Mouse (Mus musculus): ENCODE data around the gene Fndc7. TPM values are rescaled to one million over a fixed set of nuclear protein-coding genes. Genes with fewer than 3 reads are reported as not detected.
"Not testable (repeated sequence)": the region's sequence is repeated elsewhere in the genome, so short reads cannot be mapped to it uniquely, and the experiment has no call there.

The Fndc7 gene
- total and polyA plus RNA-seq, 2 experiments from 2014 or later, result not detected

GRCm38 (mm10) chr3:108865129-108865528 lies 24.7 kb downstream of the Fndc7 start:
- no peaks in the 10 kb centered on the region for H3K36me3 ChIP-seq (ENCODE audit: insufficient read depth, low read length)
- DNase-seq (ENCODE audit: low spot score) (no peak), ATAC-seq (ENCODE audit: low FRiP score) (no peak)
- H3K4me3 ChIP-seq (ENCODE audit: low read depth, low read length), result no peak overlapping the region
- no peaks in the 10 kb centered on the region for H3K27me3 ChIP-seq (ENCODE audit: insufficient read depth, low read length)
- H3K9ac ChIP-seq (replicated peaks; ENCODE audit: low read length, poor library complexity, severe bottlenecking), result no peak overlapping the region
- TF ChIP-seq CTCF (IDR thresholded peaks at IDR 0.05), result no peak
- no peaks in the 10 kb centered on the region for H3K4me1 ChIP-seq (ENCODE audit: insufficient read depth, low read length)
- H3K27ac ChIP-seq (ENCODE audit: low read depth, low read length), result no peak overlapping the region
- H3K4me2 ChIP-seq (ENCODE audit: low read depth, low read length, poor library complexity, severe bottlenecking), result no peak overlapping the region
- no peaks in the 10 kb centered on the region for H3K9me3 ChIP-seq (ENCODE audit: low read length)
- 35% methylated on average over 3 of the region's 3 CpGs for WGBS

GRCm38 (mm10) chr3:108863091-108863490 lies 26.7 kb downstream of the Fndc7 start:
- no peak overlapping the region for H3K4me3 ChIP-seq (ENCODE audit: low read depth, low read length)
- DNase-seq (ENCODE audit: low spot score), result no peak
- H3K4me1 ChIP-seq (ENCODE audit: insufficient read depth, low read length), result no peaks in the 10 kb centered on the region
- WGBS, result 83% methylated on average over 10 of the region's 10 CpGs
- H3K27ac ChIP-seq (ENCODE audit: low read depth, low read length), result no peak overlapping the region
- H3K9ac ChIP-seq (replicated peaks; ENCODE audit: low read length, poor library complexity, severe bottlenecking), result no peak overlapping the region
- ATAC-seq (ENCODE audit: low FRiP score), result no peak
- no peaks in the 10 kb centered on the region for H3K9me3 ChIP-seq (ENCODE audit: low read length)
- no peaks in the 10 kb centered on the region for H3K36me3 ChIP-seq (ENCODE audit: insufficient read depth, low read length)
- H3K4me2 ChIP-seq (ENCODE audit: low read depth, low read length, poor library complexity, severe bottlenecking), result no peak overlapping the region
- no peaks in the 10 kb centered on the region for H3K27me3 ChIP-seq (ENCODE audit: insufficient read depth, low read length)
- no peak for TF ChIP-seq CTCF (IDR thresholded peaks at IDR 0.05)

GRCm38 (mm10) chr3:108862282-108862681 lies 27.5 kb downstream of the Fndc7 start:
- not testable (repeated sequence) for H3K9me3 ChIP-seq (ENCODE audit: low read length); H3K27me3 ChIP-seq (ENCODE audit: insufficient read depth, low read length); ATAC-seq (ENCODE audit: low FRiP score); H3K27ac ChIP-seq (ENCODE audit: low read depth, low read length); H3K4me2 ChIP-seq (ENCODE audit: low read depth, low read length, poor library complexity, severe bottlenecking); H3K36me3 ChIP-seq (ENCODE audit: insufficient read depth, low read length); DNase-seq (ENCODE audit: low spot score); H3K4me3 ChIP-seq (ENCODE audit: low read depth, low read length); H3K9ac ChIP-seq (replicated peaks; ENCODE audit: low read length, poor library complexity, severe bottlenecking); H3K4me1 ChIP-seq (ENCODE audit: insufficient read depth, low read length)
- WGBS, result 91% methylated on average over 4 of the region's 4 CpGs

- Histone ChIP-seq H3K9me3 (ENCODE audit: low read length) (no peaks in the 10 kb centered on the region), H3K4me2 (ENCODE audit: low read depth, low read length, poor library complexity, severe bottlenecking) (no peak overlapping the region), H3K27me3 (ENCODE audit: insufficient read depth, low read length) (no peaks in the 10 kb centered on the region), H3K9ac (replicated peaks; ENCODE audit: low read length, poor library complexity, severe bottlenecking) (no peak overlapping the region), H3K36me3 (ENCODE audit: insufficient read depth, low read length) (no peaks in the 10 kb centered on the region), H3K4me1 (ENCODE audit: insufficient read depth, low read length) (no peaks in the 10 kb centered on the region), H3K4me3 (ENCODE audit: low read depth, low read length) (no peak overlapping the region), H3K27ac (ENCODE audit: low read depth, low read length) (no peak overlapping the region)
- 55% methylated on average over 2 of the region's 2 CpGs for WGBS
- DNase-seq (ENCODE audit: low spot score) (no peak), ATAC-seq (ENCODE audit: low FRiP score) (no peak)
- TF ChIP-seq CTCF (IDR thresholded peaks at IDR 0.05), result no peak
These were observed 29.0 kb downstream of the Fndc7 start for GRCm38 (mm10) chr3:108860786-108861185.

- H3K4me2 ChIP-seq (ENCODE audit: low read depth, low read length, poor library complexity, severe bottlenecking), result no peak overlapping the region
- peak overlapping the region; percentile 58 for H3K27ac ChIP-seq (ENCODE audit: low read depth, low read length)
- WGBS, result 16% methylated on average over 7 of the region's 7 CpGs
These were observed 31.5 kb downstream of the Fndc7 start for GRCm38 (mm10) chr3:108858231-108858770.

GRCm38 (mm10) chr3:108857714-108858113 lies 32.1 kb downstream of the Fndc7 start:
- H3K4me2 ChIP-seq (ENCODE audit: low read depth, low read length, poor library complexity, severe bottlenecking), result no peak overlapping the region
- H3K36me3 ChIP-seq (ENCODE audit: insufficient read depth, low read length), result no peaks in the 10 kb centered on the region
- DNase-seq (ENCODE audit: low spot score) (no peak), ATAC-seq (ENCODE audit: low FRiP score) (no peak)
- 67% methylated on average over 1 of the region's 1 CpGs for WGBS
- no peak overlapping the region for H3K9ac ChIP-seq (replicated peaks; ENCODE audit: low read length, poor library complexity, severe bottlenecking)
- H3K4me3 ChIP-seq (ENCODE audit: low read depth, low read length), result no peak overlapping the region
- TF ChIP-seq CTCF (IDR thresholded peaks at IDR 0.05), result no peak
- no peaks in the 10 kb centered on the region for H3K27me3 ChIP-seq (ENCODE audit: insufficient read depth, low read length)
- H3K9me3 ChIP-seq (ENCODE audit: low read length), result no peaks in the 10 kb centered on the region
- no peak overlapping the region for H3K27ac ChIP-seq (ENCODE audit: low read depth, low read length)
- H3K4me1 ChIP-seq (ENCODE audit: insufficient read depth, low read length), result peaks cover 2% of the 10 kb centered on the region; the same call in 1 of the 2 replicates

More at GRCm38 (mm10) chr3:108858231-108858770, 31.5 kb downstream of the Fndc7 start:
- no peaks in the 10 kb centered on the region for H3K27me3 ChIP-seq (ENCODE audit: insufficient read depth, low read length)
- no peaks in the 10 kb centered on the region for H3K9me3 ChIP-seq (ENCODE audit: low read length)
- peaks cover 2% of the 10 kb centered on the region; the same call in 1 of the 2 replicates for H3K4me1 ChIP-seq (ENCODE audit: insufficient read depth, low read length)
- DNase-seq (ENCODE audit: low spot score), result peak; percentile 77
- H3K4me3 ChIP-seq (ENCODE audit: low read depth, low read length), result no peak overlapping the region
- H3K36me3 ChIP-seq (ENCODE audit: insufficient read depth, low read length), result no peaks in the 10 kb centered on the region
- ATAC-seq (ENCODE audit: low FRiP score), result peak; percentile 65
- H3K9ac ChIP-seq (replicated peaks; ENCODE audit: low read length, poor library complexity, severe bottlenecking), result no peak overlapping the region
- peak; percentile 42 for TF ChIP-seq CTCF (IDR thresholded peaks at IDR 0.05)

All from midbrain, postnatal 0 days (tissue).